Mouse (Mus musculus) spleen, adult 2 months (tissue): ENCODE measurements around the gene Smarcc1.

ENCODE experiments used
- CTCF ChIP-seq: fragments of 200-500 bp; IDR thresholded peaks from 2 replicates; pipeline ENCODE4 v1.5.1; 2011; ENCODE audit warnings: mild to moderate bottlenecking, inconsistent platforms; ENCODE audit not compliant: insufficient read depth, insufficient read length, insufficient replicate concordance; ENCODE audit errors: extremely low read depth
- POLR2A ChIP-seq: fragments of 200-500 bp; IDR thresholded peaks from 2 replicates; pipeline ENCODE4 v1.6.1; 2011; ENCODE audit warnings: low read depth, low read length, inconsistent platforms

DNA sequence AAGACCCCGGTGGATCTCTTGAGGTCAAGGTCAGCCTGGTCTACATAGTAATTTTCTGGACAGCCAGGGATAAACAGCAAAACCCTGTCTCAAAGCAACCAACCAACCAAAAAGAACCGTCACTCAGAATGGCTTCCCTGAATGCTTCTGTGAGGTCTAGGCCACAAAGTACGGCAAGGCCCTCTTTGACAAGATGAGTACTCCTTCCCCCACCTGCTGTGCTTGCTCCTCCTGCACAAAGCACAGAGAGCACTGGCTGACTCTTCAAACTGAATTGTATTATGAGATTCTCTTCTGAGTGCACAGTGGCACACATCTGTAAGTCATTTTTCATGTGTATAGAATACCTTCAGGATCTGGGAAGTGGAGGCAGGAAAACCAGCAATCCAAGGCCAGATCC, 19.7 kb upstream of the Smarcc1 start:
- no peak for TF ChIP-seq CTCF
- TF ChIP-seq POLR2A = no peak
